Mouse (Mus musculus) gastrocnemius, adult 18-20 months (tissue): Measurements from ENCODE around the gene Gm47289. TPM values are rescaled to one million over a fixed set of nuclear protein-coding genes. Genes with fewer than 3 reads are reported as not detected.

ENCODE experiments used
- DNase-seq: peaks from one replicate; pipeline ENCODE4 v3.0.0; 2021; ENCODE audit warnings: low spot score
- total RNA-seq, 2 experiments: library from RNA; stranded (reverse); gene quantifications; 2 replicates each; pipeline ENCODE4 v1.2.3; 2021

Gm47289 gene
- total RNA-seq, 2 experiments from 2014 or later: not detected

- DNase-seq: peak; percentile 83
Measured at GRCm38 (mm10) chr9:119156278-119157201, 2.4 kb upstream of the Gm47289 start, which contains the start of gene Acaa1b. Gene Acaa1b, minus strand, starts transcription at chr9:119157093.

GRCm38 (mm10) chr9:119160689-119161088 lies 1.7 kb downstream of the Gm47289 start:
- no peak for DNase-seq

- no peak for DNase-seq
Measured at GRCm38 (mm10) chr9:119164743-119165142, 5.8 kb downstream of the Gm47289 start.

GRCm38 (mm10) chr9:119165548-119165947 lies 6.6 kb downstream of the Gm47289 start:
- no peak for DNase-seq

GRCm38 (mm10) chr9:119167608-119168007 lies 8.6 kb downstream of the Gm47289 start:
- no peak for DNase-seq

- no peak for DNase-seq
Measured at GRCm38 (mm10) chr9:119179292-119179691, 20.3 kb downstream of the Gm47289 start.

GRCm38 (mm10) chr9:119181241-119181728 lies 22.3 kb downstream of the Gm47289 start:
- peak; percentile 24 for DNase-seq

GRCm38 (mm10) chr9:119192202-119192990 lies 33.4 kb downstream of the Gm47289 start:
- peak; percentile 13 for DNase-seq

GRCm38 (mm10) chr9:119199151-119199861 lies 40.3 kb downstream of the Gm47289 start:
- DNase-seq: no peak

- no peak for DNase-seq
Measured at GRCm38 (mm10) chr9:119201653-119202052, 42.7 kb downstream of the Gm47289 start.

- DNase-seq: no peak
Measured at GRCm38 (mm10) chr9:119203617-119204016, 44.7 kb downstream of the Gm47289 start.

- no peak for DNase-seq
Measured at GRCm38 (mm10) chr9:119205756-119206155, 46.8 kb downstream of the Gm47289 start.

- DNase-seq: no peak
Measured at GRCm38 (mm10) chr9:119206666-119207065, 47.7 kb downstream of the Gm47289 start.

- no peak for DNase-seq
Measured at GRCm38 (mm10) chr9:119207113-119207512, 48.2 kb downstream of the Gm47289 start.

- DNase-seq: no peak
Measured at GRCm38 (mm10) chr9:119208998-119209397, 50.0 kb downstream of the Gm47289 start, which contains the start of gene Slc22a13. Gene Slc22a13, minus strand, starts transcription at chr9:119209098.

Other genes with a start within 250 kb of the Gm47289 start
- gene Ctdspl, start 232.7 kb upstream of the Gm47289 start, total RNA-seq: 1 to 10 TPM; 3.0 to 3.7 TPM
- gene Vill, start 106.4 kb upstream of the Gm47289 start, total RNA-seq: under 1 TPM in 1 of 2 experiments, not detected in 1; 0.23 TPM
- 1 to 10 TPM; 5.5 to 6.3 TPM for gene Plcd1, start 65.7 kb upstream of the Gm47289 start, total RNA-seq
- gene Dlec1, start 56.7 kb upstream of the Gm47289 start, total RNA-seq: not detected
- 1 to 10 TPM; 1.2 to 1.5 TPM for gene Acaa1b, start 2.1 kb upstream of the Gm47289 start, total RNA-seq
- gene Slc22a13, start 49.9 kb downstream of the Gm47289 start, total RNA-seq: not detected
- 10 to 100 TPM; 65.3 to 67.3 TPM for gene Oxsr1, start 163.3 kb downstream of the Gm47289 start, total RNA-seq
- 10 to 100 TPM; 35.4 to 35.6 TPM for gene Acaa1a, start 180.5 kb downstream of the Gm47289 start, total RNA-seq
- gene Myd88, start 182.2 kb downstream of the Gm47289 start, total RNA-seq: 1 to 10 TPM; 4.8 to 6.6 TPM
- gene Xylb, start 198.2 kb downstream of the Gm47289 start, total RNA-seq: under 1 TPM; 0.09 to 0.38 TPM
- not detected for gene Slc22a14, start 206.4 kb downstream of the Gm47289 start, total RNA-seq
- gene Acvr2b, start 243.0 kb downstream of the Gm47289 start, total RNA-seq: 10 to 100 TPM; 12.4 to 14.1 TPM